Mouse (Mus musculus) urinary bladder, postnatal 14 days (tissue): ENCODE data around the gene 3110082I17Rik.
"Not testable (repeated sequence)": the region's sequence is repeated elsewhere in the genome, so short reads cannot be mapped to it uniquely, and the experiment has no call there.

Experiments used
- DNase-seq: peaks from one replicate; pipeline ENCODE4 v3.0.0; 2021; ENCODE audit warnings: low spot score

3110082I17Rik gene

DNA sequence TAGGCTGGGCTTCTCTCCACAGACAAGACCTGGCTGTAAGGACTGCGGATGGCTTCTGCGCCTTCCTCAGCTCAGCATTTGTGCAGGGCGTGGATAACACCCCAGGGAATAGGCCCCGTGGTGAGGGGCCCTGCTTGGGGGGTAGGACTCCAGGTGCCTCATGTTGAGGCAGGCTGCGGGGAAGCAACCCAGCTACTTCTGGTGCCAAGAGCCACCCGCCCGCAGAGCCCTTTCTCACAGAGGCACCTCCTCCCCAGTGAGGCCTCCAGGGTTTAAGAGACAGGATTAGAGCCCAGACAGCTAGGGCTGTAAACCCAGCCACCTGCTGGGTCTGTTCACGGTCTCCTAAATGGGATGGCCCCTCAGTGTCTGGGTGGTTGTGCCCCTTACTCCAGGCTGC, 108.7 kb downstream of the 3110082I17Rik start:
- DNase-seq = no peak

- DNase-seq = no peak
Observed at GRCm38 (mm10) chr5:139351134-139351533, 109.2 kb downstream of the 3110082I17Rik start, which contains the start of gene Cox19. Gene Cox19 (minus strand): TSS chr5:139351418.

GRCm38 (mm10) chr5:139349713-139350112, 110.6 kb downstream of the 3110082I17Rik start:
- DNase-seq = no peak

- no peak for DNase-seq
Observed at GRCm38 (mm10) chr5:139347225-139347624, 113.1 kb downstream of the 3110082I17Rik start.

GRCm38 (mm10) chr5:139345364-139345714, 115.0 kb downstream of the 3110082I17Rik start:
- no peak for DNase-seq

DNA sequence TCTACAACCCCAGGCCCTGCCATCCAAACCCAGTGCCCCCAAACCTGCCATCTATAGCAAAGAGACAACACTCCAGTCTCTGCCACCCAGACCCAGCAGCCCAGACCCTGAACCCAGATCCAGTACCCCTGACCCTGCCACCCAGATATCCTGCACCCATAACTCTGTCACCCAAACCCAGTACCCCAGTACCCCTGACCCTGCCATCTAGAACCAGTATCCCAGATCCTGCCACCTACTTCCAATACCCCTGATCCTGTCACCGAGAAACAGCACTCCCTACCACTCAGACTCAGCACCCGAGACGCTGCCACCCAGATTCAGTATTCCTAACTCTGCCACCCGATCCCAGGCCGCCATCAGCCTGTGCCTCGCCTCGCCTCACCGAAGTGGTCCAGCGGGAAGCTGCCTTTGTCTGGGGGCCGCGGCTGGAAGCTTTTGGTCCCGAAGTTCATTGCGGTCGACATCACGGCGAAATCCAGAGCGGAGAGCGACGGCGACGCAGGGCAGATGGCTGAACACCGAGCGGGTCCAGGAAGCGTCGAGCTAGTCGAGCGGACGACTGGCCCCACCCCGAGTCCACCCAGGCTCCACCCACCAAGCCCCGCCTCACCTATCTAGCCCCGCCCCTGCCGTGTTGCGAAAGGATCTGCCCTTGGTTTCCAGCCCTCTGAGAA, 115.5 kb downstream of the 3110082I17Rik start:
- peak; percentile 98 for DNase-seq

DNA sequence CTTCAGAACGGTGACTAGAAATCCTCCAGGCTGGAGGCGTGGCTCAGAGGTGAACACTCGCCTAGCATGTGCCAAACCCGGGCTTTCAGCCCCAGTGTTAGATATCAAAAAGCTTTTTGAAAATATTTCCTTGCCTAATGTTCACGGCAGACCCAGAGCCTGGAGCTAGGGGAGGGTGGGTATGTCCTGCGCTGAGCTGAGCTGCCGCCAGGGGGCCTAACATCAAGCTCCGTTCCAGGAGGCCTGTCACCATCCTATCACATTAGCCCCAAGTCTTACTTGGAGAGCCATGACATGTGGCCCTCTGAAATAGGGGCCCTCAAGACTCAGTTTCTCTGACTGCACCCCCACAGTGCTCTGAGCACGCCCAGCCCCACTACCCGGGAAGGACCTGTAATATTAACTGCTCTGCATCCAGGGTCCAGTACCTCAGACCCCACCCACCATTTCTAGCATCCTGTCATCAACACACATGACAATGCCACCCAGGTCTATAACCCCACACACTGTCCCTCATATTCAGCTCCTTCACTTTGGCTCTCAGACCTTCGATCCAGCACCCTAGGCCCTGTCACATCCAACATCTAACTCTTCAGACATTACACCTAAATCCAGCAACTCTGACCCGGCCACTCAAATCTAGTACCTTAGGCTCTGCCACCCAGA, 116.2 kb downstream of the 3110082I17Rik start:
- DNase-seq = peak; percentile 81

DNA sequence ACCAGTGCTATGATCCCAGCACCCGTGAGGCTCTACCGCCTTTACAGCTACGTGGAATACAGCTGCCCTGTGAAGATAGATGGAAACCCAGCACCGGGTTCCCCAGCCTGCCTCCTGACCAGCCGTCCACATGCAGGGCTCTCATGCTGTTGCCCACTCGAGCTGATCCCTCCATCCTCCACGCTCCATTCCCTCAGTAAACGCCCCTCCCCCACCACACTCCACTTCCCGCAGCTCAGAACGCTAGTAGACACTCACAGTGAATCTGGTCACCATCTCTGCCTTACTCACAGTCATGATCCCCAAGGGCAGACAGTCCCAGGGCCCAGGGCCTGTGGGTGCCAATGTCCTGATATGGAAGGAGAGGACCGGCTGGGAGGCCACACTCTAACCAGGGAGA, 121.4 kb downstream of the 3110082I17Rik start:
- DNase-seq = no peak

DNA sequence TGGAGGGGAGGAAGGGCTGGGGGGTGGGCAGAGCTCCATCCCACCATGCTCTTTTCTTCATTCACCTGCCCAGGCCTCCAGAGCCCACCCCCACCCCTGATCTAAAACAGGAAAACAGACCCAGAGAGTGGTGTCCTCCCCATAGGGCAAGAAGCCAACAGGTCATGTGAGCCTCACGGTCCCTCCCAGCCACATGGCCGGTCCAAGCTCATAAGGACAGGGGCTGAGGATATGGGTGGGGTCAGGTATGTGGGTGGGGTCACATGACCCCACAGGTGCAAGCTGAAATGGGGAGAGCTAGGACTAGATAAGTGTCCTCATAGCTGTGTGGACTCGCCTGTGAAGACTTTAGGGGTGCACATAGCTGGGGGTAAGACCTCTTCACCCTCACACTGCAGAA, 121.9 kb downstream of the 3110082I17Rik start:
- DNase-seq = no peak

DNA sequence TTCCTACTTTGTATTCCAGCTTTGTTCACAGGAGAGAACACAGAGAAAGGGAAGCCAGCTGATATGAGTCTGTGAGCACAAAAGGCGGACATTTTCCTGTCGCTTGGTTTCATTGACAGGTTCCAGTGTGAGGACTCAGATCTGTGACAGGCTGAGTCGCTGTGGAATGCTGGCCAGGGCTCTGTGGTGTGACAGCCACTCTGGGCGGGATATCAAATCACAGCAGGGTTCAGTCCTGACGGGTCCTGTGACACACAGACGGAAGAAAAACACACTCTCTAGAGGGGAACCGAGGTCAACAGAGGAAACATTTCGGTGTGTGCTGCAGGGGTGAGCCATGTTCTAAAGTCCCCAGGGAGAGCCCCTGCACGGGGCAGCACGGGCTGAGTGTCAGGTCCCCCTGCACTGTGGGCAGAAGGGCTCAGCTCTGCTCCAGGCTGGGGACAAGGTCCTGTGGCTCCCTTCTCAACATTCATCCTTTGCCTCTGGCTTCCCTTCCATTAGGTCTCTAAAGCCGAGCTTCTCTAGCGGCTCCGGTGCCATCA, 122.4 kb downstream of the 3110082I17Rik start:
- no peak for DNase-seq

DNA sequence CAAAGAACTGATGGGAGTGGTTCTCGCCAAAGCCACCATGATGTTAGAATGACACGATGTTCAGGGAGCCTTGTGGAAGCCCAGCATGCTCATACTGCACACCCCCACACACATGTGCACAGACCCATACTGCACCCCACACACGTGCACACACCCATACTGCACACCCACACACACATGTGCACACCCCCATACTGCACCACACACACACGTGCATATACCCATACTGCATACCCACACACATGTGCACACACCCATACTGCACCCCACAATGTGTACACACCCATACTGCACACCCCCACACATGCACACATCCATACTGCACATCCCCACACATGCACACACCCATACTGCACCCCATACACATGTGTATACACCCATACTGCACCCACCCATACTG, 124.7 kb downstream of the 3110082I17Rik start:
- no peak for DNase-seq

GRCm38 (mm10) chr5:139334394-139334793, 125.9 kb downstream of the 3110082I17Rik start:
- not testable (repeated sequence) for DNase-seq

DNA sequence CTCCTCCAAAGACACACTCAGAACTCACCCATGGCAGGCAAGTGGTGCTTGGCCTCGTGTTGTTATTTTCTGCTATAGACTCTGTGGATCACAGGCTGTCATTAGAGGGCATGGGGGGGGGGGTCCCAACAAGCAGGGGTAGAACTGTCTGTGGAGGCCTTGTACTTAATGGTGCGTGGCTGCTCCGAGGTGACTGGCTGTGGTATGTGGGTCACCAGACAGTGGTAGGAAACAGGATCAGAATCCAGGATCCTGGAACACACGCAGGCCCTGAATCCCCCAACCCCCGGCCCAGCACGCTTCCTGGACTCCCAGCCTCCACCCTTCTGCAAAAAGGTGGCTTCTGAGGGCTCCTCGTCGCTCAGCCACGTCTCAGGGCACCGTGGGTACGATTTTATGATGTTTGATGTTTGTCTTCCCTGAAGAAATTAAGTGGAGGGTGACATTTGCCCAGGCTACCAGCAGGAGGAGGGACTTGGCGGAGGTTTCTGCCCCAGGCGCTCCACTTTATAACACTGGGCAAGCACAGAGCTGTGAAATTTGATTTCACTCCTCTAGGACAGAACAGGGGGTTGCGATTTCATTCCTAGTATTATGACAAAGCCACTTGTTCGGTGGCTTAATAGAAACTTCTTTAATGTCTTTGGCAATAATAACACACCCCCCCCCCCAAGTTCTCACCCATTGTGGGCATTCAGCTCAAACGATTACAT, 126.9 kb downstream of the 3110082I17Rik start:
- DNase-seq = no peak

- DNase-seq = no peak
Observed at GRCm38 (mm10) chr5:139332590-139333272, 127.6 kb downstream of the 3110082I17Rik start.

DNA sequence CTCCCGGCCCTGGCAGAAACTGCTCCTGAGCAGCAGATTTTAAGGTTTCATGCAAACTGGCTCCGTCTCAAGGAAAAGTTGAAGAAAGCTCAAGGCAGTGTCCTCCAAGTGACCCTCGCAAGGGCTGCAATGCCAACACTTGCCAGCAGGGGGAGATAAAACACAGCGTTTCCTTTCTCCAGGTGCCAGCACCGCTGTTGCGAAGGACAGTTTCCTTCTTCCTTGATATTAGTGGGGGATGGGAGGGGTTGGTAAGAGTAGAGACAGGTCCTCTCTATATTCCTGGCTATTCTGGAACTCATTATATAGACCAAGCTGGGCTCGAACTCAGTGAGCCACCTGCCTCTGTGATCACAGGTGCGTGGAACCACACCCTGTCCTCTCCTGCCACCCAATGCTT, 128.6 kb downstream of the 3110082I17Rik start:
- DNase-seq = peak; percentile 88

DNA sequence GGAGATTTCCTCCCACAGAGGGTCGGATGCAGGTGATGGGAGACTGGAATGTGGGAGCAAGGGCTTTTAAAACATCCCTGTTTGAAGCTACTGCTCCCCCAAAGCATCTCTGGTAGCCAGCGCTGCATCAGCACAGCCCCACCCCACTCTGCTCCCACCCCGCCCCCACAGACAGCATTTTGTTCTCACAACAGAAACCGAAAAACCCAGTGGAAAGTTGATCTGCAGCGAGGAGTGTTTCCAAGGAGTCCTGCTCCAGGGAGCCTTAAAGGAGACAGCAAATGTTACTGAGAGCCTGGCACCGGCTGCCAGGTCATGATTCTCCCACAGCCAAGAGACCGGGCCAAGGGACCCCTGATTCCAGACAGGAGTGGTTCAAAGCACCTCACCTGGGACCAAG, 129.6 kb downstream of the 3110082I17Rik start:
- DNase-seq = no peak

GRCm38 (mm10) chr5:139327634-139328020, 132.7 kb downstream of the 3110082I17Rik start:
- DNase-seq = no peak

- DNase-seq = no peak
Observed at GRCm38 (mm10) chr5:139326986-139327633, 133.2 kb downstream of the 3110082I17Rik start.

DNA sequence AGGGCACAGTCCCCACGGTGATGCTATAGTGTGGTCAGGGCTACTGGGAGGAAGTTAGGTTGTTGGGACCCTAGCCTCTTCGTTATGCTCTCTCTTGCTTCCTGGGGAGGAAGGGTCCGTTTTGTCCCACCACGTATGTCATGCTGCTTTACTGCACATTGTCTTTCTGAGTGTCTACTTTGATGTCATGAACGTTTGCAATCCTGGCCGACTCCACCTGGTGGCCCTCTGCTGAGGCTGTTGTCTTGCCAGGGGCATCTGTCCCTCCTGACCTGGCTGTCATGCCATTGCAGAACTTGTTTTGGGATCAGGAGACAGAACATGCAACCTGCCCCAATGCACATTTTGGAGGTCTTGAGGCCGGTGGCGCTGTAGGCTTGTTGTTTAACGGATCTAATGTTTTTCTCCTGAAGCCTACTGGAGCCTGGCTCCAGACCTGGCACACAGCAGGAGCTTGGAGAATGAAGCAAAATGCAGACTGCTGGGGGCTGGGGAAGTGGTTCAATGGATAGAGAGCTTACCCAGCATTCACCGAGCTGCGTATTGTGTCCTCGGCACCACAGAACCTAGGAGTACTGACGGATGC, 134.1 kb downstream of the 3110082I17Rik start:
- no peak for DNase-seq

DNA sequence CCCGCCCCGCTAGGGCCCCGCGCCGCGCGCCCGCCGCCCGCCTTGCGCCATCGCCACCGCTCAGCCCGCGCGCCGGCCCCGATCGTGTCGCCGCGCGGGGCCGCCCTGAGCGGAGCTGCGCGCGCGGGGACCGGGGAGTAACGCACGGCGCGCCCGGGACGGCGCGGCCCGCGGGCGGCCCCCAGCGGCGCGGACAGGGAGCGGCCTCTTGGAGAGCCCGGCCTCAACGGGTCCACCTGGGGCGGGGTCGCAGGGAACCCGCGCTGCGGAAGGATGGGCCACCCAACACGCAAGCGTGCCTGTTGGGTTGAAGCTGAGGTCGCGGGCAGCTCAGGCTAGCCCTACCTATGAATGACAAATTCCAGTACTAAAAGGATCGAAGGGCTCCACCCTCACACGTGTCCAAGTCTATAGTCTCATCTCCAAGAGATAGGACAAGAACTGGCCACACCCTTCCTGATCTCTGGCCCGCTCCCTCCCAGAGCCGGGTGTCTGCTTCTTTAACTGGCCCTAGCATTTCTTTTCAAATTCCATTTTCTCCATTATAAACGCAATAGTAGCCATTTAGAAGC, 134.8 kb downstream of the 3110082I17Rik start, which contains the start of gene Adap1:
Gene Adap1, minus strand, starts transcription at position 228 of the 572 bp plus-strand sequence.
- peak; percentile 60 for DNase-seq
